Mouse (Mus musculus) forebrain, postnatal 0 days (tissue): ENCODE data around the gene Cul3. TPM values are rescaled to one million over a fixed set of nuclear protein-coding genes. Genes with fewer than 3 reads are reported as not detected.

Experiments
- ATAC-seq: fragments of 200-750 bp; cut with Nextera tagmentation; 2 replicates; pipeline ENCODE4 v1.8.0; 2017; ENCODE audit warnings: mild to moderate bottlenecking, moderate library complexity
- DNase-seq: peaks from one replicate; pipeline ENCODE4 v3.0.0-alpha.2; 2015
- H3K27ac ChIP-seq: fragments of 300-500 bp; sonication (generic); 2 replicates; pipeline ENCODE4 v1.5.1; 2014; ENCODE audit warnings: low read depth, mild to moderate bottlenecking, antibody characterized with exemption, low read length, moderate library complexity, mixed read lengths
- H3K27me3 ChIP-seq: fragments of 300-500 bp; sonication (generic); 2 replicates; pipeline ENCODE4 v1.6.1; 2014; ENCODE audit warnings: mild to moderate bottlenecking, low read length, mixed read lengths; ENCODE audit not compliant: insufficient read depth
- H3K36me3 ChIP-seq: fragments of 300-500 bp; sonication (generic); 2 replicates; pipeline ENCODE4 v1.6.1; 2014; ENCODE audit warnings: mild to moderate bottlenecking, moderate library complexity; ENCODE audit not compliant: insufficient read depth
- H3K4me1 ChIP-seq: fragments of 300-500 bp; sonication (generic); 2 replicates; pipeline ENCODE4 v1.6.1; 2014; ENCODE audit warnings: antibody characterized with exemption; ENCODE audit not compliant: insufficient read depth
- H3K4me2 ChIP-seq: fragments of 300-500 bp; sonication (generic); 2 replicates; pipeline ENCODE4 v1.6.1; 2014; ENCODE audit warnings: low read depth, mild to moderate bottlenecking, moderate library complexity
- H3K4me3 ChIP-seq: fragments of 300-500 bp; sonication (generic); 2 replicates; pipeline ENCODE4 v1.5.1; 2014; ENCODE audit warnings: low read depth, low read length, mixed read lengths
- H3K9ac ChIP-seq: fragments of 300-500 bp; sonication (generic); 2 replicates; pipeline ENCODE4 v1.6.1; 2014; ENCODE audit warnings: mild to moderate bottlenecking
- H3K9me3 ChIP-seq: fragments of 300-500 bp; sonication (generic); 2 replicates; pipeline ENCODE4 v1.6.1; 2016; ENCODE audit warnings: low read length
- CTCF ChIP-seq: sonication (generic); IDR thresholded peaks from 2 replicates; pipeline ENCODE4 v1.5.1; 2016; ENCODE audit warnings: antibody characterized with exemption, control low read depth, low read depth
- WGBS: fragments of 180-500 bp; shearing (Covaris S2); extraction: QIAGEN DNeasy Blood & Tissue Kit; methylation state at CpG from one replicate; pipeline ENCODE4 v1.1.7; 2014; 5-methylcytosine and 5-hydroxymethylcytosine counted together
- polyA plus RNA-seq: library from polyadenylated mRNA; unstranded; fragments of >200 nt; fragmentation: Nextera tagmentation; extraction: Ambion mirVana; gene quantifications from 2 replicates; pipeline ENCODE4 v1.2.1, GENCODE M21; 2015
- total RNA-seq: library from RNA; depleted of rRNA; stranded (reverse); fragments of >200 nt; gene quantifications from 2 replicates; pipeline ENCODE4 v1.2.3, GENCODE M21; 2014; rRNA removed

The Cul3 gene
- total and polyA plus RNA-seq, 2 experiments from 2014 or later, result 25.5 to 99.6 TPM

DNA sequence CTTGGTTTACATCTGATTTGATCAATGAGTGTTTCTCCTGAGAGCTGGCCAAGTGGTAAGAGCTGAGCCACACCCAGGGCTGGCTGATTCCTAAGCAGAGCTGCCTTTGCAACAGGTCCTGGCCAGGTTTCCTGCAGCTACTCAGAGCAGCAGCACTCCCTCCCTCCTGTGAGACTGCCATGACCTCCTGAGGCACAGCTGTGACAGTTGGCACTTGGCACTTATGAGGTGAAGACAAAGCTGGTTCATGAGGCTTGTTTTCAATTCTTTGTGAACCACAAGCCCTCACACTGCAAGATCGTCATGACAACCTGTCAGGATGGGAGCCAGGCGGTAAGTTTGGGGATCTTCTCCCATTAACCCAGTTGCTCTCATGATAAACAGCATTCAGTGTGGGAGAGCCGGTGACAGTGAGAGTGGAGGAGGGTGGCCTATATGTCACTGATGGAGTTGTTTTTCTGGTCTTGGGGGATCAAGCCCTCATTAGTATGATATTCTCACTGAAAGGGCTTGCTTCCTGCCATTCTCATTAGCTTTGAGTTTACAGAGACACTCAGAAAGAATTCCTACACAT lies 115.4 kb downstream of the Cul3 start:
- H3K4me1 ChIP-seq, result no peaks in the 10 kb centered on the region
- DNase-seq, result peak; percentile 15
- H3K9me3 ChIP-seq, result no peaks in the 10 kb centered on the region
- H3K9ac ChIP-seq, result no peak overlapping the region
- WGBS, result 17% methylated on average over 3 of the region's 3 CpGs
- H3K4me2 ChIP-seq, result no peak overlapping the region
- ATAC-seq, result peak; percentile 77
- H3K27ac ChIP-seq, result no peak overlapping the region
- H3K36me3 ChIP-seq, result no peaks in the 10 kb centered on the region
- H3K27me3 ChIP-seq, result no peaks in the 10 kb centered on the region
- no peak for TF ChIP-seq CTCF
- H3K4me3 ChIP-seq, result no peak overlapping the region

DNA sequence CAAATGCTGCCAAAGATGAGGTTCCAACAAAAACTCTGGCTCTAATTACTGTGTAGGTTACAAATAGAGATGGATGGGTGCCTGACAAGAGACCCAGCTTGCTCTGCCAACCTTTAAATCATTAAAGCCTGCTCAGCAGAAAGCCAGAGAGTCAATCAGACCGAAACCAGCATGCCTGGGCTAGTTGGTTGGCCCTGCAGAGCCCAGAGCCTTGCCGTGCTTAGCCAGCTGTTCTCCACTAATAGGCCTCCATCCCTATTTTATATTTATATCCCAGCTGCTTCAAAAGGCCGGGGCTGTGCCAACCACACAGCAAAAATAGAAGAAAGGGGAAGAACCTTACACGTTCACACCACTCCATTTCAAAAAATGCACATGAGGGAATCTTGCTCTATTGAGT lies 119.1 kb downstream of the Cul3 start:
- Histone ChIP-seq H3K9me3 (no peaks in the 10 kb centered on the region), H3K27ac (no peak overlapping the region), H3K4me1 (no peaks in the 10 kb centered on the region), H3K36me3 (no peaks in the 10 kb centered on the region), H3K27me3 (no peaks in the 10 kb centered on the region), H3K9ac (no peak overlapping the region), H3K4me3 (no peak overlapping the region), H3K4me2 (no peak overlapping the region)
- 41% methylated on average over 4 of the region's 4 CpGs for WGBS
- peak; percentile 44 for ATAC-seq
- peak; percentile 21 for DNase-seq
- TF ChIP-seq CTCF, result no peak

DNA sequence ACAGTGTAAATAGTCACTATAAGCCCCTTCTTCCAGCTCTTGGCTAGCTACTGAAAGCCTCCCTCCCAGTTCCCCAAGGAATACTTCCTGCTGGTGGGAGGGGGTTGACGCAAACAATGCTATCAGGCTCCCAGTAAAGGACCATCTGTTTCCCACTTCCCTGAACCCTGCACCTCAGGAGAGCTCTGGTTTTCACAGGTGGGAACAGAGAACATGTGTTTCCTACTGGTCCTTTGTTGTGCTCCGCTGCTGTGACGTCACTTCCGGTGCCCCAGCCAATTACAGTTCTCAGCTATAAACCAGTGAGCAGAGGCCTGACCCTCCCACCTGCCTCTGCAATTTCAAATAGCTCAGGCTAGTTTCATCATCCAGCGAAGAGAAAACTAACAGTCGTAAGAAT lies 122.0 kb downstream of the Cul3 start, which contains the start of gene Fam124b:
Gene Fam124b, minus strand, starts transcription at position 206 of the 400 bp plus-strand sequence.
- WGBS, result 82% methylated on average over 6 of the region's 6 CpGs

More for the DNA sequence above, 122.0 kb downstream of the Cul3 start, which contains the start of gene Fam124b:
- no peaks in the 10 kb centered on the region for H3K27me3 ChIP-seq
- no peak; the same call in 1 of the 2 replicates for ATAC-seq
- H3K9ac ChIP-seq, result no peak within 1 kb of the TSS
- no peaks in the 10 kb centered on the region for H3K9me3 ChIP-seq
- DNase-seq, result no peak
- no peak within 1 kb of the TSS for H3K27ac ChIP-seq
- H3K4me1 ChIP-seq, result no peaks in the 10 kb centered on the region
- no peak within 1 kb of the TSS for H3K4me2 ChIP-seq
- no peak within 1 kb of the TSS for H3K4me3 ChIP-seq
- no peak for TF ChIP-seq CTCF
- H3K36me3 ChIP-seq, result no peaks in the 10 kb centered on the region

Other genes with a start within 250 kb of the Cul3 start
- gene Fam124b, start 122.0 kb downstream of the Cul3 start, total RNA-seq, result 0.24 and 0.77 TPM in 2 replicates
- gene Fam124b, start 122.0 kb downstream of the Cul3 start, polyA plus RNA-seq, result 0.14 and 0.31 TPM in 2 replicates
- not detected in 2 replicates for gene Gm45261, start 121.0 kb upstream of the Cul3 start, total RNA-seq
- not detected in 2 replicates for gene Gm45261, start 121.0 kb upstream of the Cul3 start, polyA plus RNA-seq